Mouse (Mus musculus): ENCODE measurements around the gene Olfr1220. TPM values are rescaled to one million over a fixed set of nuclear protein-coding genes. Genes with fewer than 3 reads are reported as not detected.

Olfr1220 gene
- polyA plus RNA-seq, 1 experiment from 2014 or later, result not detected

Other genes starting within 250 kb of the Olfr1220 start
- not detected in 2 replicates for gene Olfr1206, start 243.6 kb downstream of the Olfr1220 start, polyA plus RNA-seq (2014; fragmentation: Nextera tagmentation; extraction: Ambion mirVana)
- gene Olfr1208, start 204.5 kb downstream of the Olfr1220 start, polyA plus RNA-seq (2014; fragmentation: Nextera tagmentation; extraction: Ambion mirVana), result not detected in 2 replicates
- gene Olfr1209, start 191.7 kb downstream of the Olfr1220 start, polyA plus RNA-seq (2014; fragmentation: Nextera tagmentation; extraction: Ambion mirVana), result not detected in 2 replicates
- gene Olfr1211, start 168.7 kb downstream of the Olfr1220 start, polyA plus RNA-seq (2014; fragmentation: Nextera tagmentation; extraction: Ambion mirVana), result not detected in 2 replicates
- gene Olfr1212, start 152.9 kb downstream of the Olfr1220 start, polyA plus RNA-seq (2014; fragmentation: Nextera tagmentation; extraction: Ambion mirVana), result not detected in 2 replicates
- not detected in 2 replicates for gene Gm13762, start 126.6 kb downstream of the Olfr1220 start, polyA plus RNA-seq (2014; fragmentation: Nextera tagmentation; extraction: Ambion mirVana)
- not detected in 2 replicates for gene Olfr1214, start 114.2 kb downstream of the Olfr1220 start, polyA plus RNA-seq (2014; fragmentation: Nextera tagmentation; extraction: Ambion mirVana)
- gene Olfr1215, start 99.9 kb downstream of the Olfr1220 start, polyA plus RNA-seq (2014; fragmentation: Nextera tagmentation; extraction: Ambion mirVana), result not detected in 2 replicates
- gene Olfr1216, start 88.5 kb downstream of the Olfr1220 start, polyA plus RNA-seq (2014; fragmentation: Nextera tagmentation; extraction: Ambion mirVana), result not detected in 2 replicates
- gene Olfr1217, start 74.8 kb downstream of the Olfr1220 start, polyA plus RNA-seq (2014; fragmentation: Nextera tagmentation; extraction: Ambion mirVana), result not detected in 2 replicates
- gene Olfr1218, start 45.6 kb downstream of the Olfr1220 start, polyA plus RNA-seq (2014; fragmentation: Nextera tagmentation; extraction: Ambion mirVana), result not detected in 2 replicates
- not detected in 2 replicates for gene Olfr1219, start 23.3 kb downstream of the Olfr1220 start, polyA plus RNA-seq (2014; fragmentation: Nextera tagmentation; extraction: Ambion mirVana)
- not detected in 2 replicates for gene Olfr1221, start 10.4 kb upstream of the Olfr1220 start, polyA plus RNA-seq (2014; fragmentation: Nextera tagmentation; extraction: Ambion mirVana)
- gene Olfr1222, start 26.2 kb upstream of the Olfr1220 start, polyA plus RNA-seq (2014; fragmentation: Nextera tagmentation; extraction: Ambion mirVana), result not detected in 2 replicates
- gene Olfr1223, start 44.7 kb upstream of the Olfr1220 start, polyA plus RNA-seq (2014; fragmentation: Nextera tagmentation; extraction: Ambion mirVana), result not detected in 2 replicates
- not detected in 2 replicates for gene Olfr1224-ps1, start 57.3 kb upstream of the Olfr1220 start, polyA plus RNA-seq (2014; fragmentation: Nextera tagmentation; extraction: Ambion mirVana)
- not detected in 2 replicates for gene Olfr1225, start 67.8 kb upstream of the Olfr1220 start, polyA plus RNA-seq (2014; fragmentation: Nextera tagmentation; extraction: Ambion mirVana)
- not detected in 2 replicates for gene Olfr1226, start 93.2 kb upstream of the Olfr1220 start, polyA plus RNA-seq (2014; fragmentation: Nextera tagmentation; extraction: Ambion mirVana)
- gene Olfr1228, start 147.2 kb upstream of the Olfr1220 start, polyA plus RNA-seq (2014; fragmentation: Nextera tagmentation; extraction: Ambion mirVana), result not detected in 2 replicates
- not detected in 2 replicates for gene Olfr1229, start 181.2 kb upstream of the Olfr1220 start, polyA plus RNA-seq (2014; fragmentation: Nextera tagmentation; extraction: Ambion mirVana)
- gene Olfr1230, start 190.4 kb upstream of the Olfr1220 start, polyA plus RNA-seq (2014; fragmentation: Nextera tagmentation; extraction: Ambion mirVana), result not detected in 2 replicates
- gene Olfr1231, start 200.2 kb upstream of the Olfr1220 start, polyA plus RNA-seq (2014; fragmentation: Nextera tagmentation; extraction: Ambion mirVana), result not detected in 2 replicates
- not detected in 2 replicates for gene Olfr1232, start 222.8 kb upstream of the Olfr1220 start, polyA plus RNA-seq (2014; fragmentation: Nextera tagmentation; extraction: Ambion mirVana)
- gene Olfr1233, start 235.6 kb upstream of the Olfr1220 start, polyA plus RNA-seq (2014; fragmentation: Nextera tagmentation; extraction: Ambion mirVana), result not detected in 2 replicates